Mouse (Mus musculus): ENCODE measurements around the gene Serpina3m. TPM values are rescaled to one million over a fixed set of nuclear protein-coding genes. Genes with fewer than 3 reads are reported as not detected.
"Not testable (repeated sequence)": the region's sequence is repeated elsewhere in the genome, so short reads cannot be mapped to it uniquely, and the experiment has no call there.

Serpina3m gene
- not detected in 2 replicates for polyA plus RNA-seq (2015; fragmentation: Nextera tagmentation; extraction: Ambion mirVana)

GRCm38 (mm10) chr12:104338226-104338625, at the start of gene Serpina3m, which contains the start of gene Serpina3k:
Gene Serpina3m (plus strand): TSS chr12:104338486.
Gene Serpina3k (plus strand): TSS chr12:104338486.
- not testable (repeated sequence) for ATAC-seq (ENCODE audit: low FRiP score); H3K27me3 ChIP-seq; H3K4me3 ChIP-seq; H3K36me3 ChIP-seq; H3K4me1 ChIP-seq (replicated peaks); H3K9ac ChIP-seq; H3K9me3 ChIP-seq; H3K27ac ChIP-seq; H3K4me2 ChIP-seq
- WGBS = 91% methylated on average over 3 of the region's 3 CpGs

- H3K27me3 ChIP-seq = no peaks in the 10 kb centered on the region
- no peaks in the 10 kb centered on the region for H3K36me3 ChIP-seq
- 63% methylated on average over 3 of the region's 4 CpGs for whole genome bisulfite sequencing
- H3K4me2 ChIP-seq = no peak overlapping the region
- no peak overlapping the region for H3K4me3 ChIP-seq
- H3K9me3 ChIP-seq = no peaks in the 10 kb centered on the region
- H3K4me1 ChIP-seq (replicated peaks) = no peaks in the 10 kb centered on the region
- H3K27ac ChIP-seq = no peak overlapping the region
- no peak overlapping the region for H3K9ac ChIP-seq
- no peak for ATAC-seq (ENCODE audit: low FRiP score)
These were observed 48.4 kb upstream of the Serpina3m start for GRCm38 (mm10) chr12:104289872-104290271.

GRCm38 (mm10) chr12:104293963-104294362, 44.3 kb upstream of the Serpina3m start:
- Histone ChIP-seq H3K4me1 (replicated peaks) (no peaks in the 10 kb centered on the region), H3K36me3 (no peaks in the 10 kb centered on the region), H3K4me2 (no peak overlapping the region), H3K27me3 (no peaks in the 10 kb centered on the region), H3K9me3 (no peaks in the 10 kb centered on the region), H3K9ac (no peak overlapping the region), H3K4me3 (no peak overlapping the region), H3K27ac (no peak overlapping the region)
- 93% methylated on average over 2 of the region's 2 CpGs for WGBS
- ATAC-seq (ENCODE audit: low FRiP score) = no peak

- H3K27ac ChIP-seq = no peak overlapping the region
- H3K9me3 ChIP-seq = no peaks in the 10 kb centered on the region
- H3K4me1 ChIP-seq (replicated peaks) = no peaks in the 10 kb centered on the region
- H3K9ac ChIP-seq = no peak overlapping the region
- no peak overlapping the region for H3K4me3 ChIP-seq
- WGBS = 93% methylated on average over 2 of the region's 2 CpGs
- H3K27me3 ChIP-seq = no peaks in the 10 kb centered on the region
- no peaks in the 10 kb centered on the region for H3K36me3 ChIP-seq
- H3K4me2 ChIP-seq = no peak overlapping the region
- ATAC-seq (ENCODE audit: low FRiP score) = no peak
These were observed 40.2 kb upstream of the Serpina3m start for GRCm38 (mm10) chr12:104298049-104298448.

- H3K4me1 ChIP-seq (replicated peaks) = no peaks in the 10 kb centered on the region
- ATAC-seq (ENCODE audit: low FRiP score) = no peak
- no peaks in the 10 kb centered on the region for H3K27me3 ChIP-seq
- no peak overlapping the region for H3K4me3 ChIP-seq
- H3K4me2 ChIP-seq = no peak overlapping the region
- H3K36me3 ChIP-seq = no peaks in the 10 kb centered on the region
- 89% methylated on average over 4 of the region's 4 CpGs for WGBS
- H3K27ac ChIP-seq = no peak overlapping the region
- H3K9me3 ChIP-seq = peaks cover 5% of the 10 kb centered on the region; the same call in 1 of the 2 replicates
- H3K9ac ChIP-seq = no peak overlapping the region
These were observed 32.3 kb upstream of the Serpina3m start for GRCm38 (mm10) chr12:104305991-104306390.

- Histone ChIP-seq H3K9ac (no peak within 1 kb of the TSS), H3K27ac (no peak within 1 kb of the TSS), H3K4me3 (no peak within 1 kb of the TSS), H3K4me2 (no peak within 1 kb of the TSS), H3K36me3 (no peaks in the 10 kb centered on the region), H3K9me3 (peaks cover 6% of the 10 kb centered on the region; the same call in 1 of the 2 replicates), H3K4me1 (replicated peaks) (no peaks in the 10 kb centered on the region), H3K27me3 (no peaks in the 10 kb centered on the region)
- 95% methylated on average over 1 of the region's 1 CpGs for WGBS
- no peak for ATAC-seq (ENCODE audit: low FRiP score)
These were observed 24.0 kb upstream of the Serpina3m start, which contains the start of gene Serpina3j for GRCm38 (mm10) chr12:104314253-104314652. Gene Serpina3j (plus strand): TSS chr12:104314553.

- WGBS = 85% methylated on average over 1 of the region's 1 CpGs
- H3K4me2 ChIP-seq = no peak overlapping the region
- no peak for ATAC-seq (ENCODE audit: low FRiP score)
These were observed 15.8 kb upstream of the Serpina3m start for GRCm38 (mm10) chr12:104322454-104322853.

GRCm38 (mm10) chr12:104331701-104332100, 6.6 kb upstream of the Serpina3m start:
- no peaks in the 10 kb centered on the region for H3K27me3 ChIP-seq
- WGBS = 28% methylated on average over 1 of the region's 1 CpGs
- H3K9ac ChIP-seq = no peak overlapping the region
- H3K9me3 ChIP-seq = no peaks in the 10 kb centered on the region
- H3K27ac ChIP-seq = no peak overlapping the region
- H3K4me3 ChIP-seq = no peak overlapping the region
- no peaks in the 10 kb centered on the region for H3K4me1 ChIP-seq (replicated peaks)
- H3K4me2 ChIP-seq = no peak overlapping the region
- ATAC-seq (ENCODE audit: low FRiP score) = no peak
- H3K36me3 ChIP-seq = no peaks in the 10 kb centered on the region

More at GRCm38 (mm10) chr12:104322454-104322853, 15.8 kb upstream of the Serpina3m start:
- Histone ChIP-seq H3K4me1 (replicated peaks) (no peaks in the 10 kb centered on the region), H3K9me3 (no peaks in the 10 kb centered on the region), H3K27ac (no peak overlapping the region), H3K9ac (no peak overlapping the region), H3K4me3 (no peak overlapping the region), H3K27me3 (no peaks in the 10 kb centered on the region), H3K36me3 (no peaks in the 10 kb centered on the region)

GRCm38 (mm10) chr12:104336873-104337272, 1.4 kb upstream of the Serpina3m start:
- ATAC-seq (ENCODE audit: low FRiP score) = not testable (repeated sequence)

GRCm38 (mm10) chr12:104338705-104339104, 419 bp downstream of the Serpina3m start:
- no peaks in the 10 kb centered on the region for H3K9me3 ChIP-seq
- ATAC-seq (ENCODE audit: low FRiP score) = no peak
- H3K27me3 ChIP-seq = no peaks in the 10 kb centered on the region
- WGBS = 92% methylated on average over 3 of the region's 3 CpGs
- no peak overlapping the region for H3K27ac ChIP-seq
- no peak overlapping the region for H3K4me3 ChIP-seq
- no peak overlapping the region for H3K4me2 ChIP-seq
- no peak overlapping the region for H3K9ac ChIP-seq
- H3K4me1 ChIP-seq (replicated peaks) = no peaks in the 10 kb centered on the region
- no peaks in the 10 kb centered on the region for H3K36me3 ChIP-seq

More at GRCm38 (mm10) chr12:104336873-104337272, 1.4 kb upstream of the Serpina3m start:
- H3K9ac ChIP-seq; H3K4me1 ChIP-seq (replicated peaks); H3K4me2 ChIP-seq; H3K27ac ChIP-seq; H3K27me3 ChIP-seq; H3K9me3 ChIP-seq; H3K4me3 ChIP-seq; H3K36me3 ChIP-seq: not testable (repeated sequence)

- not testable (repeated sequence) for H3K4me1 ChIP-seq (replicated peaks); H3K9ac ChIP-seq; H3K9me3 ChIP-seq; H3K4me2 ChIP-seq; H3K36me3 ChIP-seq; H3K27ac ChIP-seq; H3K4me3 ChIP-seq; H3K27me3 ChIP-seq; ATAC-seq (ENCODE audit: low FRiP score)
These were observed 4.2 kb downstream of the Serpina3m start for GRCm38 (mm10) chr12:104342489-104342888.

GRCm38 (mm10) chr12:104345181-104345580, 6.9 kb downstream of the Serpina3m start:
- Histone ChIP-seq H3K4me1 (replicated peaks) (no peaks in the 10 kb centered on the region), H3K27ac (no peak overlapping the region), H3K9ac (no peak overlapping the region), H3K36me3 (no peaks in the 10 kb centered on the region), H3K4me2 (no peak overlapping the region), H3K9me3 (no peaks in the 10 kb centered on the region), H3K27me3 (no peaks in the 10 kb centered on the region), H3K4me3 (no peak overlapping the region)
- 87% methylated on average over 2 of the region's 2 CpGs for WGBS
- no peak for ATAC-seq (ENCODE audit: low FRiP score)

- Histone ChIP-seq H3K4me2 (no peak overlapping the region), H3K36me3 (no peaks in the 10 kb centered on the region)
- ATAC-seq (ENCODE audit: low FRiP score) = no peak
These were observed 7.4 kb downstream of the Serpina3m start for GRCm38 (mm10) chr12:104345707-104346106.

More at GRCm38 (mm10) chr12:104345707-104346106, 7.4 kb downstream of the Serpina3m start:
- H3K9ac ChIP-seq = no peak overlapping the region
- no peaks in the 10 kb centered on the region for H3K27me3 ChIP-seq
- H3K9me3 ChIP-seq = no peaks in the 10 kb centered on the region
- no peak overlapping the region for H3K27ac ChIP-seq
- no peak overlapping the region for H3K4me3 ChIP-seq
- no peaks in the 10 kb centered on the region for H3K4me1 ChIP-seq (replicated peaks)

Data from hindbrain, embryonic 13.5 days (tissue).